Comparison of ENCODE assay signal across 8 mouse cellular contexts in genomic region chr11:120189459-120190312, GRCm38 (mm10). TPM values are rescaled to one million over a fixed set of nuclear protein-coding genes. Genes with fewer than 3 reads are reported as not detected.
A peak's percentile ranks its signal among the peaks of the same experiment; 100 is the strongest.
DNase-seq lines count a peak whose midpoint lies in the region; ATAC-seq lines count a peak whose summit lies in the region.

No protein-coding gene starts in this region.

- DNase-seq in gastrocnemius, adult 18-20 months (ENCODE audit: low spot score), result peak; percentile 98
- peak; percentile 97 to 98 for DNase-seq in layer of hippocampus, postnatal 36 days
- peak; percentile 99 for DNase-seq in lung, postnatal 25 days (ENCODE audit: low spot score)
- peak; percentile 65 for DNase-seq in retina, adult 2 months (ENCODE audit: low read depth, low spot score)
- DNase-seq in thymus, postnatal 25 days, result peak; percentile 98

- H3K9me3 ChIP-seq in hindbrain, embryonic 15.5 days, result no peaks in the 10 kb centered on the region

- peak overlapping the region; percentile 91 for H3K4me3 ChIP-seq in hindbrain, embryonic 15.5 days

- ATAC-seq in activated CD4-positive, CD25-positive, alpha-beta regulatory T cell, adult 4 months, result peak; percentile 83
- ATAC-seq in common myeloid progenitor, adult 5-6 weeks (replicated peaks; ENCODE audit: low read depth, poor library complexity, severe bottlenecking), result peak; percentile 92
- ATAC-seq in hindbrain, embryonic 15.5 days (ENCODE audit: low FRiP score, low read depth), result peak; percentile 97

- H3K36me3 ChIP-seq in hindbrain, embryonic 15.5 days, result no peaks in the 10 kb centered on the region

- under 1% methylated on average over 65 of the region's 68 CpGs for WGBS in hindbrain, embryonic 15.5 days

- H3K4me2 ChIP-seq in hindbrain, embryonic 15.5 days, result peak overlapping the region; percentile 83

- peak overlapping the region; percentile 98 for H3K9ac ChIP-seq in hindbrain, embryonic 15.5 days

- peak overlapping the region; percentile 98 for H3K27ac ChIP-seq in hindbrain, embryonic 15.5 days (replicated peaks)

- no peaks in the 10 kb centered on the region for H3K27me3 ChIP-seq in hindbrain, embryonic 15.5 days

- peaks cover 39% of the 10 kb centered on the region for H3K4me1 ChIP-seq in hindbrain, embryonic 15.5 days (replicated peaks)

RNA-seq across cellular contexts. Expression of gene Slc38a10, which starts 38.5 kb away (rescaled TPM):
- 10 to 100 TPM; 30.8 to 54.7 TPM for polyA plus RNA-seq in activated CD4-positive, CD25-positive, alpha-beta regulatory T cell, adult 4 months (2017; shearing (Covaris generic))
- total RNA-seq in common myeloid progenitor, adult 5-6 weeks (2017), result 49.5 and 55.3 TPM in 2 replicates
- total RNA-seq in gastrocnemius, adult 18-20 months (2021), result 10 to 100 TPM; 39.0 to 48.2 TPM
- 112 and 116 TPM in 2 replicates for polyA plus RNA-seq in hindbrain, embryonic 15.5 days (2015; fragmentation: Nextera tagmentation; extraction: Ambion mirVana)
- 10 to 100 TPM; 80.2 to 86.1 TPM for total RNA-seq in layer of hippocampus, postnatal 36 days (2021)

RNA-seq across cellular contexts. Expression of gene Bahcc1, which starts 43.1 kb away (rescaled TPM):
- not detected for polyA plus RNA-seq in activated CD4-positive, CD25-positive, alpha-beta regulatory T cell, adult 4 months (2017; shearing (Covaris generic))
- total RNA-seq in common myeloid progenitor, adult 5-6 weeks (2017), result 6.1 and 13.2 TPM in 2 replicates
- 1 to 10 TPM; 3.4 to 4.6 TPM for total RNA-seq in gastrocnemius, adult 18-20 months (2021)
- 11.5 and 12.5 TPM in 2 replicates for polyA plus RNA-seq in hindbrain, embryonic 15.5 days (2015; fragmentation: Nextera tagmentation; extraction: Ambion mirVana)
- 10 to 100 TPM; 19.6 to 20.0 TPM for total RNA-seq in layer of hippocampus, postnatal 36 days (2021)

Comparison
In these comparisons a context has a peak if more than half of its experiments do, and no peak if none do; other contexts are left out.
1. Peak in every context shown above with its lines: DNase-seq, ATAC-seq, H3K4me3 ChIP-seq and H3K27ac ChIP-seq.